Mouse (Mus musculus) lung, adult 2 months (tissue): ENCODE measurements around the gene Uckl1. TPM values are rescaled to one million over a fixed set of nuclear protein-coding genes. Genes with fewer than 3 reads are reported as not detected.

Experiments used
- DNase-seq: peaks from one replicate; pipeline ENCODE4 v3.0.0; 2022
- H3K4me1 ChIP-seq: fragments of 200-500 bp; 2 replicates; pipeline ENCODE4 v1.6.1; 2011; ENCODE audit warnings: low read length; ENCODE audit not compliant: control insufficient read depth, insufficient read depth
- H3K4me3 ChIP-seq: fragments of 200-500 bp; replicated peaks from 2 replicates; pipeline ENCODE3; 2011; ENCODE audit warnings: low read depth, mild to moderate bottlenecking, control low read depth, low read length; ENCODE audit errors: extremely low read depth
- CTCF ChIP-seq: fragments of 200-500 bp; IDR thresholded peaks from 2 replicates; pipeline ENCODE4 v1.5.1; 2011; ENCODE audit warnings: mild to moderate bottlenecking, low read length, control low read depth; ENCODE audit not compliant: insufficient read depth
- POLR2A ChIP-seq: fragments of 200-500 bp; IDR thresholded peaks from 2 replicates; pipeline ENCODE4 v1.6.1; 2011; ENCODE audit warnings: low read depth, mild to moderate bottlenecking, control low read depth, low read length, borderline replicate concordance; ENCODE audit errors: extremely low read depth
- WGBS: fragments of 180-500 bp; shearing (Covaris S2); methylation state at CpG from one replicate; pipeline ENCODE4 v1.1.7; 2018; 5-methylcytosine and 5-hydroxymethylcytosine counted together
- polyA plus RNA-seq: library from polyadenylated mRNA; depleted of rRNA; stranded (reverse); fragments of >200 nt; gene quantifications from 2 replicates; pipeline ENCODE4 v1.2.3, GENCODE M21; 2012; rRNA removed

Gene Uckl1
- polyA plus RNA-seq, 1 experiment, result 128 TPM

DNA sequence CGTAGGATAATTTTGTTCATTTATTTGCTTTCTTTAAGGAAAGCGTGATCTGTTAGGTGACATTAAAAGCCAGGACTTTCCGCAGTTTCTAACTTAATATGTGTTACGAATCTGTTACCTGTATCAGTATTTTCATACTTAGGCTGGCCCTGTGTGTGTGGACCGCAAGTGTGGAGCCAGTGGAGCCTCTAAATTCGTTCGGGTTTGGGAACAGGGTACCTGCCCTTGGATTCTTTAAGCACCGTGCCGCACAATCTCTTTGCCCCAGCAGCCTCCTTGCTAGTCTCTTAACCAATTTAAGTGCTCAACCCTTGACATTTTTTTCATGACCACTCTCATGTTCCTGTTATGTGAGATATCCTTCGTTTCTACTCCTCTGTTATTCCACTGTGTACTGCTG, 63.2 kb downstream of the Uckl1 start:
- 28% methylated on average over 10 of the region's 10 CpGs for WGBS
- no peak for DNase-seq
- Histone ChIP-seq H3K4me3 (peak overlapping the region; percentile 49), H3K4me1 (peaks cover 14% of the 10 kb centered on the region)
- TF ChIP-seq CTCF (no peak), POLR2A (no peak)

DNA sequence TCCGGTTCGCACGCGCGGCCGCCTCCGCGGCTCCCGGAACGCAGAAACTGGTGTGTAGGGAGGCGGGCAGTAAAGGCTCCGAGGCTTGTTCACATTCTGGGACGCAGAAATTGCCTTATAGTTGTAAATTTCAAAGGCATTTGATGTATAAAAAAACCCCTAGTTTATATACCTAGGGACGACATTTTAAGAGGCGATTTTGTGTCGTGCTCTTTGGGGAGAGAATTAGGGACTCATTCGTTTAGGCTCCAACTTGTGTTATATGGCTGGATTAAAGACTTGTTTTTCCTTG, 63.8 kb downstream of the Uckl1 start:
- TF ChIP-seq POLR2A, result no peak
- no peak for TF ChIP-seq CTCF
- DNase-seq, result no peak
- 1% methylated on average over 17 of the region's 17 CpGs for WGBS
- peak overlapping the region; percentile 74 for H3K4me3 ChIP-seq
- peaks cover 14% of the 10 kb centered on the region for H3K4me1 ChIP-seq

DNA sequence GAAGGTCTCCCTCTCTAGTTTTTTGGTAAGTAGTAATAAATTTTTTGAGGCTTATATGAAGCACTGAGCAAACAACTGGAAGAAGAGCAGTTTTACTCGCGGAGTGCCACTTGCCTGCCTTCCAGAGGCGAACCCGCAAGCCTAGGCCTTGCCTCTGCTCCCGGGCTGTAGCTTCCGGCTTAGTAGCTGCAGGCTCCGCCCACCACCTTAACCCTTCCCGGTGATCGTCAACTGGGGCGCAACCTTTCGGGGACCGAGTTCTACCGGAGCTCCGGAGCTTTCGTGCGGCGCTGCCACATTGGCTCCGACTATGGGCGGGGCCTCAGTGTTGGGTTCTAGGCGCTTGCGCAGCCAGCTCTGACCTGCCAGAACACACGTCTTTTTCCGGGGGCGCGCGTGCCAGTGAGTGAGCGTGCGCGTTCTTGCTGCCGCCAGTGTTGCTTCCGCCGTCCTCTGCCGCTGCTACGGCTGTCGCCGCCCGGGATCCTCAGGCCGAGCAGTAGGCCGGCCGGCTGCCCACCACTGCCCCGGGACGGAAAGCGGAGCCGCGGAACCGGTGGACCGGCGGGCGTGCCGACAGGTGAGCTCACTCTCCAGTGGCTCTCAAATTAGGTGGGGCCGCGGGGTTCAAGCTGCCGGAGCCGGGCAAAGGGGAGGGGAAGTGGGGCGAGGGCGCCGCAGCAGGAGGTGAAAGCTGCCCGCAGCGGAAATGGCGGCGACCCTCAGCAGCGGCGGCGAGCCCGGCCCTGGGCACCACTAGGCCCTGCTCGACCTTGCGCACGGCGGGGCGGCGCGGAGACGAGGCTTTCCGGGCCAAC, 64.4 kb downstream of the Uckl1 start, which contains the start of gene Dnajc5:
TSS of gene Dnajc5 (plus strand) at position 368 of the 818 bp plus-strand sequence.
- peak; percentile 96 for DNase-seq
- peak within 1 kb of the TSS; percentile 74 for H3K4me3 ChIP-seq
- TF ChIP-seq POLR2A (peak; percentile 86), CTCF (no peak)
- WGBS, result under 1% methylated on average over 74 of the region's 74 CpGs
- peaks cover 14% of the 10 kb centered on the region for H3K4me1 ChIP-seq

DNA sequence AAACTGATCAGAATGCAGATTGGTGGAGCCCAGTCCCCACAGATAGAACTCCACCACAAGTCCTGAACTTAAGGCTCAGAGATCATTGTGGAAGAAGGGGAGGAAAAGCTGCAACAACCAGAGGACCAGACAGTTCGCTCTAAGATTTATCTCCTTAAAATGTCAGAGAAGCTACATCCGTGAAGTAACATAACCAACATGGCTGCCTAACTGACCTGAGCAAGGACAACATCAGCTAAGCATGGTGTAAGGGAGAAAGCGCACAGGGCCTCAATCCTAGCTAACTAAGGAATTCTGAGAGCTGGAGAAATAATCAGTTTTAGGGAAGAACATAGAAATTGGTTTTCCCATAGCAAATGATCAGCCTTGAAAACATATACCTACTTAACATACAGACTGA, 65.5 kb downstream of the Uckl1 start:
- 61% methylated on average over 3 of the region's 3 CpGs for WGBS

More for the DNA sequence above, 65.5 kb downstream of the Uckl1 start:
- peaks cover 14% of the 10 kb centered on the region for H3K4me1 ChIP-seq
- TF ChIP-seq POLR2A (no peak), CTCF (no peak)
- no peak overlapping the region for H3K4me3 ChIP-seq
- no peak for DNase-seq

Other genes starting within 250 kb of the Uckl1 start
- gene Zgpat, start 220.0 kb downstream of the Uckl1 start, polyA plus RNA-seq, result 39.0 and 44.0 TPM in 2 replicates
- gene Arfrp1, start 219.5 kb downstream of the Uckl1 start, polyA plus RNA-seq, result 29.1 and 42.9 TPM in 2 replicates
- gene Lime1, start 204.8 kb downstream of the Uckl1 start, polyA plus RNA-seq, result 60.5 and 89.8 TPM in 2 replicates
- 14.7 and 17.0 TPM in 2 replicates for gene Zbtb46, start 125.5 kb downstream of the Uckl1 start, polyA plus RNA-seq
- not detected in 2 replicates for gene Abhd16b, start 91.7 kb downstream of the Uckl1 start, polyA plus RNA-seq
- gene Tpd52l2, start 87.8 kb downstream of the Uckl1 start, polyA plus RNA-seq, result 44.8 and 47.3 TPM in 2 replicates
- 47.4 and 76.4 TPM in 2 replicates for gene Dnajc5, start 64.4 kb downstream of the Uckl1 start, polyA plus RNA-seq
- gene Prpf6, start 7.0 kb upstream of the Uckl1 start, polyA plus RNA-seq, result 14.1 and 21.5 TPM in 2 replicates
- 37.1 and 43.7 TPM in 2 replicates for gene Zfp512b, start 7.9 kb upstream of the Uckl1 start, polyA plus RNA-seq
- gene Samd10, start 14.3 kb upstream of the Uckl1 start, polyA plus RNA-seq, result 24.1 and 24.5 TPM in 2 replicates
- not detected in 2 replicates for gene Gm29797, start 72.1 kb upstream of the Uckl1 start, polyA plus RNA-seq
- gene Sox18, start 86.7 kb upstream of the Uckl1 start, polyA plus RNA-seq, result 393 and 460 TPM in 2 replicates
- 9.9 and 15.7 TPM in 2 replicates for gene Tcea2, start 95.4 kb upstream of the Uckl1 start, polyA plus RNA-seq
- 77.2 and 82.8 TPM in 2 replicates for gene Rgs19, start 109.1 kb upstream of the Uckl1 start, polyA plus RNA-seq
- not detected in 2 replicates for gene Lkaaear1, start 113.5 kb upstream of the Uckl1 start, polyA plus RNA-seq
- gene Oprl1, start 130.1 kb upstream of the Uckl1 start, polyA plus RNA-seq, result 0.06 and 0.09 TPM in 2 replicates
- 0.02 TPM in 1 of 2 replicates, not detected in the other for gene Myt1, start 178.4 kb upstream of the Uckl1 start, polyA plus RNA-seq